Mouse (Mus musculus): ENCODE data around the gene Zfand3.

DNA sequence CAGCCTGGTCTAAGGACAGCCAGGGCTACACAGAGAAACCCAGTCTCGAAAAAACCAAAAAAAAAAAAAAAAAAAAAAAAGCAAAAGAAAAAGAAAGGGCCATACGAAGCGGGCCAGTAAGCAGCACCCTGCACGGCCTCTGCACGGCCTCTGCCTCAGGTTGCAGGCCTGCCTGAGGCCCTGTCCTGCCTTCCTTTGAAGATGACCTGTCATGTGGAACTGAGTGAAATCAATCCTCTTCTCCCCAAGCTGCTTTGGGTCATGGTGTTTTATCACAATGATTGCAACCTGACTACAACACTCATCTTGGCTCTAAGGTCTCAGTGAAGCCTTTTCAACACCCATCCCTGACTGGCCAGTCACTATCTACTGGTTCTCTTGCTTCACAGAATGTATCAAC lies 248.5 kb downstream of the Zfand3 start:
- TF ChIP-seq CTCF (IDR thresholded peaks at IDR 0.05; ENCODE audit: borderline replicate concordance, insufficient read depth, low read length), result no peak
- no peak for TF ChIP-seq POLR2A (IDR thresholded peaks at IDR 0.05; ENCODE audit: low read depth, low read length)
